ENCODE assay signal across 1 mouse cellular context in genomic region chr15:93442271-93442670, GRCm38 (mm10).
TF ChIP-seq lines count a peak whose summit lies in the region.

No protein-coding gene starts in this region.

TF ChIP-seq in MEL, 35 proteins besides CTCF, POLR2A, EP300 and RAD21 (continued from another document):
- TF ChIP-seq NRF1 (IDR thresholded peaks at IDR 0.05; ENCODE audit: insufficient read depth, low read depth, low read length, poor library complexity, severe bottlenecking): no peak
- TF ChIP-seq SMC3 (IDR thresholded peaks at IDR 0.05; ENCODE audit: low read depth, low read length): no peak; the same call in 1 of the 2 replicates
- TF ChIP-seq HCFC1 (IDR thresholded peaks at IDR 0.05; ENCODE audit: low read depth, low read length): no peak
- no peak for TF ChIP-seq MAX (IDR thresholded peaks at IDR 0.05; ENCODE audit: low read length)
- no peak for TF ChIP-seq JUND (IDR thresholded peaks at IDR 0.05; ENCODE audit: low read depth, low read length)
- TF ChIP-seq TBP (IDR thresholded peaks at IDR 0.05; ENCODE audit: low read depth, low read length): no peak
- TF ChIP-seq MAFK (IDR thresholded peaks at IDR 0.05; ENCODE audit: borderline replicate concordance, low read depth, low read length): no peak
- TF ChIP-seq KAT2A (conservative IDR thresholded peaks at IDR 0.05; ENCODE audit: low read depth, low read length): no peak
- no peak for TF ChIP-seq MYC (IDR thresholded peaks at IDR 0.05; ENCODE audit: low read depth, low read length)
